Mouse (Mus musculus) ES-E14 (cell line): ENCODE results near the gene 4930505A04Rik.

Source experiments
- HCFC1 ChIP-seq: IDR thresholded peaks from 2 replicates; pipeline ENCODE4 v1.6.1; 2012; ENCODE audit warnings: low read length, inconsistent platforms, borderline replicate concordance; ENCODE audit not compliant: insufficient read depth
- MAFK ChIP-seq: IDR thresholded peaks from 2 replicates; pipeline ENCODE4 v1.6.1; 2014; ENCODE audit warnings: mild to moderate bottlenecking, low read depth, low read length, inconsistent platforms; ENCODE audit not compliant: insufficient read depth
- ZC3H11A ChIP-seq: IDR thresholded peaks from 2 replicates; pipeline ENCODE4 v1.6.1; 2012; ENCODE audit warnings: low read depth, mild to moderate bottlenecking, inconsistent platforms, low read length, borderline replicate concordance
- ZNF384 ChIP-seq: IDR thresholded peaks from 2 replicates; pipeline ENCODE4 v1.6.1; 2012; ENCODE audit warnings: low read depth, low read length, inconsistent platforms

DNA sequence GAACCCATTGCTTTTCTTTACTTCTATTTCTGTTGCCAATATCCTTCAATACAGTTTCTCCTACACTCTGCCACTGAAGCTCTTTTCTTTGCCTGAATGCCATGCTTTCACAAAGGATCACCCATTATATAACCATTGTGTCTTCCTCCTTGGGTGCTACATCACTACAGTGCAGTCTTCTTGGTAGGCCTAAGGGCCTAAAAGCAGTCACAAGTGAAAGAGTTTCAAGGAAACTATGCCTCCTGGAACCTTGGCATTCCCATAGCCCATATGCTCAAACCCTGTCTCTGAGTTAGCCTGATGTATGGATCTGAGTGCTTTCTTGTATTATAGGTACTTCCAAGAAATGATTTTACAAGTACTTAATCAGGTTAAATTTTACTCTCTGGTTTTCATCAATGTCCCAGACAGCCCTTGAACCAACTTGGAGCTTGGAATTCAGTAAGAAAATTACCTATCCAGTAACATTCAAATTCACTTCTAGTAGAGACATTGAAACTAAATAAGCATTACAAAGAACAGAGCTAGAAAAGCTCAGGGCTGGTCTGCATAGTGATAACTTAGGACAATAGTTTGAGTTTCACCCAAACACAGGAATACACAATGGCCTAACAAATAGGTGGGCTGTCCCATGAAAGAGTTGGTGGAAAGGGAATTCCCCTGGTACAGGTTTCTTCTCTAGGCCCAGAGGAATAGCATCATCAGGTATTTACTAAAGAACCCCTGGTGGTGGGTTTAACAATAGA is 20.1 kb upstream of the 4930505A04Rik start:
- TF ChIP-seq MAFK (no peak), ZC3H11A (no peak), HCFC1 (no peak), ZNF384 (no peak)
